Mouse (Mus musculus) CH12.LX (cell line): ENCODE measurements at regions not wholly inside any gene's neighbourhood (a gene's known extent, or its start where the extent isn't known, plus 50 kb on each side); places are given as distances from the start of the nearest gene placed in this dataset.

ENCODE experiments used
- DNase-seq: peaks from one replicate; pipeline ENCODE4 v3.0.0-alpha.2; 2013; ENCODE audit errors: extremely low read depth
- H3K27ac ChIP-seq: 2 replicates; pipeline ENCODE4 v1.5.1; 2012; ENCODE audit warnings: low read depth, mild to moderate bottlenecking, control low read depth, moderate library complexity; ENCODE audit not compliant: insufficient read depth
- H3K27me3 ChIP-seq: replicated peaks from 2 replicates; pipeline ENCODE3; 2012; ENCODE audit warnings: inconsistent platforms
- H3K36me3 ChIP-seq, 2 experiments: replicated peaks in 1 of 2; 2 replicates each; pipeline versions ENCODE3 to v1.6.1; 2012; ENCODE audit warnings: inconsistent platforms in 1 of 2, low read length in 1 of 2, mild to moderate bottlenecking in 1 of 2, mixed read lengths in 1 of 2, moderate library complexity in 1 of 2; ENCODE audit not compliant: control insufficient read depth in 1 of 2, insufficient read depth in 1 of 2
- H3K4me1 ChIP-seq, 2 experiments: 2 replicates each; pipeline ENCODE4 v1.6.1; 2012; ENCODE audit warnings: inconsistent platforms in 1 of 2, moderate library complexity in 1 of 2; ENCODE audit not compliant: insufficient read depth in 2 of 2, control insufficient read depth in 1 of 2
- H3K4me2 ChIP-seq: 2 replicates; pipeline ENCODE4 v1.6.1; 2012; ENCODE audit warnings: low read depth, mild to moderate bottlenecking, control low read depth; ENCODE audit not compliant: poor library complexity, insufficient read depth, severe bottlenecking
- H3K4me3 ChIP-seq, 3 experiments: fragments of 150-350 bp in 1 of 3; sonication (generic) in 1 of 3; replicated peaks in 1 of 3; 2 replicates each; pipeline versions ENCODE3 to v1.5.1; 2011 to 2012; ENCODE audit warnings: low read depth in 2 of 3, low read length in 2 of 3, mild to moderate bottlenecking in 2 of 3, moderate library complexity in 2 of 3, control low read depth in 1 of 3, improper control_type of control experiment in 1 of 3, inconsistent platforms in 1 of 3, mixed read lengths in 1 of 3; ENCODE audit not compliant: poor library complexity in 1 of 3
- H3K79me2 ChIP-seq: replicated peaks from 2 replicates; pipeline ENCODE4 v1.6.1; 2012; ENCODE audit warnings: mild to moderate bottlenecking, moderate library complexity; ENCODE audit not compliant: control insufficient read depth, poor library complexity, insufficient read depth, severe bottlenecking; ENCODE audit errors: extremely low read depth
- H3K9ac ChIP-seq: 2 replicates; pipeline ENCODE4 v1.6.1; 2012; ENCODE audit warnings: low read depth, mild to moderate bottlenecking, control low read depth, moderate library complexity; ENCODE audit not compliant: insufficient read depth
- H3K9me3 ChIP-seq: replicated peaks from 2 replicates; pipeline ENCODE3; 2012; ENCODE audit warnings: low read length, inconsistent platforms, mixed read lengths
- E2F4 ChIP-seq: IDR thresholded peaks from 2 replicates; pipeline ENCODE4 v1.6.1; 2011; ENCODE audit warnings: low read depth, low read length, improper control_type of control experiment; ENCODE audit not compliant: insufficient replicate concordance
- EP300 ChIP-seq: IDR thresholded peaks from 2 replicates; pipeline ENCODE4 v1.6.1; 2011; ENCODE audit warnings: low read length, improper control_type of control experiment
- HCFC1 ChIP-seq: IDR thresholded peaks from 2 replicates; pipeline ENCODE4 v1.6.1; 2012; ENCODE audit warnings: low read depth, mild to moderate bottlenecking, inconsistent platforms, low read length, improper control_type of control experiment
- IRF4 ChIP-seq: IDR thresholded peaks from 2 replicates; pipeline ENCODE4 v1.6.1; 2014; ENCODE audit warnings: low read depth, mild to moderate bottlenecking, inconsistent platforms, low read length, improper control_type of control experiment
- JUN ChIP-seq: IDR thresholded peaks from 2 replicates; pipeline ENCODE4 v1.6.1; 2011; ENCODE audit warnings: low read depth, mild to moderate bottlenecking, low read length, improper control_type of control experiment, moderate library complexity; ENCODE audit not compliant: insufficient read depth
- JUND ChIP-seq: conservative IDR thresholded peaks from 2 replicates; pipeline ENCODE4 v1.6.1; 2011; ENCODE audit warnings: low read depth, low read length, improper control_type of control experiment
- MAFK ChIP-seq: IDR thresholded peaks from 2 replicates; pipeline ENCODE4 v1.6.1; 2011; ENCODE audit warnings: low read length, improper control_type of control experiment; ENCODE audit not compliant: insufficient replicate concordance
- MEF2A ChIP-seq: IDR thresholded peaks from 2 replicates; pipeline ENCODE4 v1.6.1; 2014; ENCODE audit warnings: low read depth, mild to moderate bottlenecking, inconsistent platforms, low read length, improper control_type of control experiment, borderline replicate concordance
- MXI1 ChIP-seq: IDR thresholded peaks from 2 replicates; pipeline ENCODE4 v1.6.1; 2011; ENCODE audit warnings: mild to moderate bottlenecking, low read depth, low read length, improper control_type of control experiment
- MYC ChIP-seq: IDR thresholded peaks from 2 replicates; pipeline ENCODE4 v1.6.1; 2011; ENCODE audit warnings: low read depth, mild to moderate bottlenecking, improper control_type of control experiment, low read length
- POLR2A ChIP-seq: IDR thresholded peaks from 2 replicates; pipeline ENCODE4 v1.6.1; 2011; ENCODE audit warnings: low read depth, mild to moderate bottlenecking, improper control_type of control experiment, low read length
- POLR2AphosphoS2 ChIP-seq: IDR thresholded peaks from 2 replicates; pipeline ENCODE4 v1.6.1; 2011; ENCODE audit warnings: low read depth, low read length, improper control_type of control experiment
- RAD21 ChIP-seq: IDR thresholded peaks from 2 replicates; pipeline ENCODE4 v1.6.1; 2011; ENCODE audit warnings: low read depth, mild to moderate bottlenecking, low read length, improper control_type of control experiment, moderate library complexity
- SIN3A ChIP-seq: IDR thresholded peaks from 2 replicates; pipeline ENCODE4 v1.6.1; 2012; ENCODE audit warnings: low read length, improper control_type of control experiment, inconsistent platforms
- SMC3 ChIP-seq: IDR thresholded peaks from 2 replicates; pipeline ENCODE4 v1.6.1; 2011; ENCODE audit warnings: low read depth, low read length, improper control_type of control experiment
- TBP ChIP-seq: conservative IDR thresholded peaks from 2 replicates; pipeline ENCODE4 v1.6.1; 2011; ENCODE audit warnings: low read depth, low read length, improper control_type of control experiment
- UBTF ChIP-seq: IDR thresholded peaks from 2 replicates; pipeline ENCODE4 v1.6.1; 2012; ENCODE audit warnings: low read depth, mild to moderate bottlenecking, inconsistent platforms, low read length, improper control_type of control experiment, moderate library complexity
- USF1 ChIP-seq: IDR thresholded peaks from 2 replicates; pipeline ENCODE4 v1.6.1; 2014; ENCODE audit warnings: low read depth, mild to moderate bottlenecking, inconsistent platforms, low read length, improper control_type of control experiment
- dilution Hi-C: fragments of 300-500 bp; cut with MboI; formaldehyde crosslinking; loops from 2 replicates; pipeline ENCODE4 v1.14.3; 2020; ENCODE audit warnings: low sequenced_read_pairs; ENCODE audit not compliant: extremely low pct_unique_long_range_greater_than_20kb, extremely low pct_ligation_motif_present
- in situ Hi-C: fragments of 300-500 bp; cut with MboI; formaldehyde crosslinking; loops from 3 replicates; pipeline ENCODE4 v1.14.3; 2019; ENCODE audit warnings: low sequenced_read_pairs, low pct_ligation_motif_present, low pct_unique_long_range_greater_than_20kb, mixed read lengths

DNA sequence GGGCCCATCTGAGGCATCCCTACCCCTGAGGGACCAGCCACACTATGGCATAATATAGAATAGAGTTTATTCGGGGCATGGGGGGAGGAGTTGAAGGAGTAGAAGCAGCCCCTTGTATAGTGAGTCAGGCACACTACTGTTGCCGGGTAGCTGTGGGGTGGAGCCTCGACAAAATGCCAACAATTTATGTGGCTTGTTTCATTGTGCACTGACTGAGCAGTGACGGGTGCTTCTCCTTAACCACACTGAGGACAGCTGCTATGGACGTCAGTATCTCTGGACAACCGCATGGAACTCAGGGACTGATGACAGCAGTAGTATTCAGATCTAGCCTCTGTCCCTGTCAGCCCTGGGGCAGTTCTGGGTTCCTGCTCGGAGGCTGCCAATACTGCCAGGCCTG, 53.6 kb upstream of the Tiparp start:
- no peak overlapping the region for H3K4me3 ChIP-seq
- DNase-seq, result no peak
- no peak overlapping the region for H3K27ac ChIP-seq
- no peak overlapping the region for H3K9ac ChIP-seq
- H3K36me3 ChIP-seq, result no peaks in the 10 kb centered on the region
- no peaks in the 10 kb centered on the region for H3K9me3 ChIP-seq
- H3K27me3 ChIP-seq, result no peaks in the 10 kb centered on the region
- H3K4me1 ChIP-seq, result no peaks in the 10 kb centered on the region
- H3K4me2 ChIP-seq, result no peak overlapping the region
- H3K79me2 ChIP-seq, result no peaks in the 10 kb centered on the region
- in situ Hi-C loops, result no loop called here
- TF ChIP-seq POLR2AphosphoS2 (no peak), POLR2A (no peak), MXI1 (no peak), RAD21 (no peak)
- dilution Hi-C loops, result no loop called here

DNA sequence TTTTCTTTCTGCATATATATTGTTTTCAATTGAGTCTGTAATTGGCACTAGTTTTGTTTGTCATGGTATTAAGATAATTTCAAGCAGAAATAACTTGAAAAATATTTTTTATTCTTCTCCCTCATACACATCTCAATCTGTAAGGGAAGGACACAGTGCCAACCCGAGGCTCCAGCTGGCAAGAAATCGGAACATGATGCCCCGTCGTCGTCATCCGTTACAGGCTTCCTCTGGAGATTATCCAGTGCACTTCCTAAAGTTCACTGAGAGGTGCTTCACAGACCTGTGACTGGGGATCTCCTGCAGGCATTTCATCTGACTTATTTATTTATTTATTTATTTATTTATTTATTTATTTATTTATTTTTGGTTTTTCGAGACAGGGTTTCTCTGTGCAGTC, 56.4 kb upstream of the Tiparp start:
- TF ChIP-seq MYC (no peak), MEF2A (no peak), HCFC1 (no peak)
- in situ Hi-C loops (no loop called here), dilution Hi-C loops (no loop called here)
- no peaks in the 10 kb centered on the region for H3K79me2 ChIP-seq
- H3K27ac ChIP-seq, result no peak overlapping the region
- H3K4me1 ChIP-seq, result peaks cover 6 to 7% of the 10 kb centered on the region in 2 experiments
- no peaks in the 10 kb centered on the region for H3K27me3 ChIP-seq
- H3K36me3 ChIP-seq, result no peaks in the 10 kb centered on the region
- no peak overlapping the region for H3K9ac ChIP-seq
- no peak overlapping the region for H3K4me3 ChIP-seq
- no peak overlapping the region for H3K4me2 ChIP-seq
- no peaks in the 10 kb centered on the region for H3K9me3 ChIP-seq
- no peak for DNase-seq

DNA sequence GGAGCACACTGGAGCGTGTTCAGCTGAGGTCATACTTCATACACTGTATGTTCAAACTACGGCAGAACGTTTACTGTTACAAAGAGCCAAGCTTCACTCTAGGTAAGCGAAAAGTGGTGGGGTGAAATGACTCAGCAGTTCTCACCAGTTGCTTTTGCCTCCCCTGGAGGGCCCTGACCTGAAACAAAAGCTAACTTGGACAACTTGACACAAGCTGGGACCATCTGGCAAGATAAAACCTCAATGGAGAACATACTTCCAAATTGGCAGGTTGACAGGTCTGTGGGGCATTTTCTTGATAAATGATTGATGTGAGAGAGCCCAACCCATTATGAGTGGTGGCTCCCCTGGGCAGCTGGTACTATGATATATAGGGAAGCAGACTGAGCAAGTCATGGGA, 59.0 kb upstream of the Tiparp start:
- TF ChIP-seq JUN, result peak; percentile 66
- peak; percentile 88 for TF ChIP-seq IRF4
- no peak for TF ChIP-seq E2F4
- TF ChIP-seq MAFK, result peak; percentile 87
- TF ChIP-seq JUND, result peak; percentile 87
- no peak for TF ChIP-seq SIN3A
- TF ChIP-seq MYC, result no peak
- TF ChIP-seq SMC3, result no peak
- TF ChIP-seq USF1, result no peak
- TF ChIP-seq EP300, result peak; percentile 80
- no peak for TF ChIP-seq UBTF
- TF ChIP-seq TBP, result no peak
- TF ChIP-seq, all 38 proteins: peak for 5
- in situ Hi-C loops, result no loop called here
- Histone ChIP-seq H3K27ac (no peak overlapping the region), H3K36me3 (no peaks in the 10 kb centered on the region), H3K9me3 (no peaks in the 10 kb centered on the region), H3K9ac (no peak overlapping the region), H3K4me2 (no peak overlapping the region), H3K79me2 (no peaks in the 10 kb centered on the region), H3K4me1 (peaks cover 6 to 7% of the 10 kb centered on the region in 2 experiments), H3K4me3 (no peak overlapping the region), H3K27me3 (no peaks in the 10 kb centered on the region)
- dilution Hi-C loops, result no loop called here
- peak; percentile 31 for DNase-seq
